Mouse (Mus musculus) ovary, postnatal 14 days (tissue): ENCODE results near the gene Hmmr.
"Not testable (repeated sequence)": the region's sequence is repeated elsewhere in the genome, so short reads cannot be mapped to it uniquely, and the experiment has no call there.

Source experiments
- DNase-seq: peaks from one replicate; pipeline ENCODE4 v3.0.0; 2022; ENCODE audit warnings: low spot score

Gene Hmmr

GRCm38 (mm10) chr11:40733339-40734174 lies at the start of gene Hmmr, which contains the start of gene Nudcd2:
TSS of gene Hmmr (minus strand) at chr11:40733422.
TSS of gene Nudcd2 (plus strand) at chr11:40733667.
- DNase-seq = peak; percentile 78

GRCm38 (mm10) chr11:40781857-40782256 lies 48.6 kb upstream of the Hmmr start:
- DNase-seq = no peak

- peak; percentile 16 for DNase-seq
Measured at GRCm38 (mm10) chr11:40775315-40776269, 42.4 kb upstream of the Hmmr start.

GRCm38 (mm10) chr11:40764690-40765089 lies 31.5 kb upstream of the Hmmr start:
- DNase-seq = no peak

- DNase-seq = no peak
Measured at GRCm38 (mm10) chr11:40763395-40763794, 30.2 kb upstream of the Hmmr start.

GRCm38 (mm10) chr11:40759896-40760295 lies 26.7 kb upstream of the Hmmr start:
- no peak for DNase-seq

- DNase-seq = no peak
Measured at GRCm38 (mm10) chr11:40755968-40756367, 22.7 kb upstream of the Hmmr start.

- peak; percentile 68 for DNase-seq
Measured at GRCm38 (mm10) chr11:40755109-40755627, 21.9 kb upstream of the Hmmr start, which contains the start of gene Ccng1. TSS of gene Ccng1 (minus strand) at chr11:40755311.

GRCm38 (mm10) chr11:40754664-40755107 lies 21.5 kb upstream of the Hmmr start:
- no peak for DNase-seq

GRCm38 (mm10) chr11:40753836-40754235 lies 20.6 kb upstream of the Hmmr start:
- DNase-seq = no peak

GRCm38 (mm10) chr11:40747716-40748115 lies 14.5 kb upstream of the Hmmr start:
- no peak for DNase-seq

- DNase-seq = no peak
Measured at GRCm38 (mm10) chr11:40746361-40746760, 13.1 kb upstream of the Hmmr start.

- no peak for DNase-seq
Measured at GRCm38 (mm10) chr11:40744348-40744747, 11.1 kb upstream of the Hmmr start.

GRCm38 (mm10) chr11:40741605-40742262 lies 8.5 kb upstream of the Hmmr start:
- no peak for DNase-seq

- DNase-seq = no peak
Measured at GRCm38 (mm10) chr11:40737369-40737768, 4.1 kb upstream of the Hmmr start.

GRCm38 (mm10) chr11:40734251-40734752 lies 1.1 kb upstream of the Hmmr start:
- DNase-seq = no peak

GRCm38 (mm10) chr11:40732997-40733338 lies 254 bp downstream of the Hmmr start:
- no peak for DNase-seq

- DNase-seq = no peak
Measured at GRCm38 (mm10) chr11:40718324-40718723, 14.9 kb downstream of the Hmmr start.

- no peak for DNase-seq
Measured at GRCm38 (mm10) chr11:40715524-40715923, 17.7 kb downstream of the Hmmr start.

- DNase-seq = peak; percentile 6
Measured at GRCm38 (mm10) chr11:40713858-40714257, 19.4 kb downstream of the Hmmr start.

GRCm38 (mm10) chr11:40709899-40710298 lies 23.3 kb downstream of the Hmmr start:
- DNase-seq = not testable (repeated sequence)

GRCm38 (mm10) chr11:40695103-40695502 lies 38.1 kb downstream of the Hmmr start, which contains the start of gene Mat2b:
TSS of gene Mat2b (minus strand) at chr11:40695203.
- no peak for DNase-seq
